Mouse (Mus musculus): Measurements from ENCODE around the gene Rps6kb2. TPM values are rescaled to one million over a fixed set of nuclear protein-coding genes. Genes with fewer than 3 reads are reported as not detected.

The Rps6kb2 gene
- total RNA-seq (2021), result 10 to 100 TPM; 34.5 to 45.1 TPM

GRCm38 (mm10) chr19:4162646-4163542 lies at the start of gene Rps6kb2:
Rps6kb2 (minus strand) TSS chr19:4163354.
- DNase-seq, result peak; percentile 96 to 97

GRCm38 (mm10) chr19:4211891-4212588 lies 48.9 kb upstream of the Rps6kb2 start:
- DNase-seq, result no peak

GRCm38 (mm10) chr19:4208563-4208962 lies 45.4 kb upstream of the Rps6kb2 start:
- DNase-seq, result no peak

DNA sequence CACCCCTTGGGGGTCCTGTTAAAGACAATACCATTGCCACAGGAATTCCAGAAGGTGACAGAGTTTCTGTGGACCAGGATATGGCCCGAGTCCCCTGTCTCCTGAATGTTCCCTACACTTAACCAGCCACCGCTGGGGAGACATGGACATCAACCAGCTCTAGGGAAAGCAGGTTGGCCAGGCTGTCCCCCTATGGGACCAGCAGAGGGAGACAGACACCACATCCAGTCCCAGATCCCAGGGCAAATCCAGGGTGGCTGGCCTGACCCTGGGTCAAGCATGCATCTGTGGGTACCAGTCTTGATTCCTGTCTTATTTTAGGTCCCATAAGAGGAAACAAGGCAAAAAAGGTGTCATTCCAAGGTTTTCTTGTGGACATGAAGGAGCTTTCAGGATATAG lies 43.8 kb upstream of the Rps6kb2 start:
- peak; percentile 47 to 69 for DNase-seq

DNA sequence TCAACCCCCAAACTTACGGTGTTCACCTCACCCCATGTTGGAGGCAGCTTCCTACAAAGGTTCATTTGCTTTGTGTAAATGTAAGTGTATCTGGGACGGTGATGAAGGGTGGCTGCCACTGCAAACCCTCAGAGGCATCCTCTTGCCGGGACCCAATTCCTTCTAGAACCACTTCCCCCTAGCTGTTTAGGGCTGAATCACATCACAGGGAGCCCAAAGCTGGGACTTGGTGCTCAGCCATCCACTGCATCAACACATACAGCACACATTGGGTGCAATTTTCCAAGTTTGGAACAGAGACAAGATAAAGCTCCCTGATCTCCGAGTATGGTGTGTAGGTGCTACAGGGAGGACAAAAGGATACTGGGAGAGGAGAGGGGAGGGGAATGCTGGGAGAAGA lies 41.7 kb upstream of the Rps6kb2 start:
- no peak for DNase-seq

DNA sequence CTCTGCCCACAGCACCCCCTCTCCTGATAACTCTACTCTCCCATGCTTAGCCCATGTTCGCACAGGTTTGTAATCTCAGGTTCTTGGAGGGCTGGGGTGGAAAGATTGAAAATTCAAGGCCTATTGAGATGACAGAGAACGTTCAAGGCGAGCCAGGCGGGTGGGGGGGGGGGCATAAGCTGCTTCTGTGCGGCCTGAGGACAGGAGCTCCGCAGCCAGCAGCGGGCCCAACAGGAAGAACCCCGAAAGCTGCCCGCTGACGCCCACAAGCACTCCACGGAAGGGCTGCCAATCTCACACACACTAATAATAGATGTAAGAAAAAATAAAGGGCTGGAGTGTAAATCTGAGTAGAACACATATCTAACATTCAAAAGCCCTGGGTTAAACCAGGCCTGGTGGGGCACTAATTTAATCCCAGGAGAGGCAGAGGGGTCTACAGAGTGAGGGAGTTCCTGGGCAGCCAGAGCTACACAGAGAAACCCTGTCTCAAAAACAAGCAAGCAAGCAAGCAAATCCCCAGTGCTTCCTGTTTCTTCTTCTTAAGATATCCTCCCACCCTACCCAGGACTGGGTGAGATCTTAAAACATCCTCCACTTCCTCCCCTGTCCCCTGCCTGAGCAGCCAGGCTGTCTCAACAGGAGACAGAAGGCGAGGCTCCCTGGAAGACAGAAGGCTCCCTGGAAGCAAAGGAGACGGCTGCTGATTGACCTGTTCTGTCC lies 40.6 kb upstream of the Rps6kb2 start:
- no peak for DNase-seq

DNA sequence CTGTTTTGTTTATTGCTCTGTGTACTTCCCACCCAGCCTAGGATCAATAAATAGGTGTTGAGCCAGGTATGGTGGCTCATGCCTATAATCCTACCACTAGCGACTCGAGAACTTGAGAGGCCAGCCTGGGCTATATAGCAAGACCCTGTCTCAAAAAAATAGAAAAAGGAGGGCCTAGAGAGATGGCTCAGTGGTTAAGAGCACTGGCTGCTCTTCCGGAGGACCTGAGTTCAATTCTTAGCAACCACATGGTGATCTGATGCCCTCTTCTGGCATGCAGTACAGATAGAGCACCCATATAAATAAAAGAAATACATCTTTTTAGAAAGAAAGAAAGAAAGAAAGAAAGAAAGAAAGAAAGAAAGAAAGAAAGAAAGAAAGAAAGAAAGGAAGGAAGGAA lies 40.0 kb upstream of the Rps6kb2 start:
- no peak for DNase-seq

GRCm38 (mm10) chr19:4202149-4202548 lies 39.0 kb upstream of the Rps6kb2 start:
- no peak for DNase-seq

DNA sequence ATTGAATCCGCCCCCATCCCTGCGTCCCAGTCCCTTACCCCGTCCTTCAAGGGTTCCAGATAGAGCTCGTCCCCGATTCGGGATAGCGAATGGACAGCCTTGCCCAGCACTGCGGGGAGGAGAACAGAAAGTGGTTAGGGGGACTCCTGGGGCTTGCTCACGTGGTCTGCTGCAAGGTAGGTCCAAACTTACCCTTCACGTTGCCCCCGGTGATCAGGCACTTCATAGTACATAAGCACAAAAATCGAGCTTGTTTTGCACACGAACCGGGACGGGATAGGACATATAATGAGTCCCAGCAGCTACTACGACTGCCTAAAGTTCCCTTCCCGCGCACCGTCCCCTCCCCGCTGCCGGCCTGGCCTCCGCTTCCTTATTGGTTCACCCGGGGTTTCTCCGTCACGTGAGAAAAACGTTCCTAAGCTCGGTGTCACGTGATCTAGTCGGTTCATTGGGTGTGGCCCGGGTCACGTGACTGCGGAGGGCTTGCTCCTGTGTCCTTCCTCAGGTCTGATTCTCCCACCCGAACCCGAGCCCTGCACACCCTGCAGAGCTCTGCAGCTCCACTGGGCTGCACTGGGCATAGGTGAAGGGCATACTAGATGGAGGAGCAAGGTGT lies 38.2 kb upstream of the Rps6kb2 start, which contains the start of gene Rad9a:
TSS of gene Rad9a (minus strand) at position 372 of the 619 bp plus-strand sequence.
- DNase-seq, result peak; percentile 90

- no peak for DNase-seq
These were observed 34.0 kb upstream of the Rps6kb2 start for GRCm38 (mm10) chr19:4197180-4197579.

DNA sequence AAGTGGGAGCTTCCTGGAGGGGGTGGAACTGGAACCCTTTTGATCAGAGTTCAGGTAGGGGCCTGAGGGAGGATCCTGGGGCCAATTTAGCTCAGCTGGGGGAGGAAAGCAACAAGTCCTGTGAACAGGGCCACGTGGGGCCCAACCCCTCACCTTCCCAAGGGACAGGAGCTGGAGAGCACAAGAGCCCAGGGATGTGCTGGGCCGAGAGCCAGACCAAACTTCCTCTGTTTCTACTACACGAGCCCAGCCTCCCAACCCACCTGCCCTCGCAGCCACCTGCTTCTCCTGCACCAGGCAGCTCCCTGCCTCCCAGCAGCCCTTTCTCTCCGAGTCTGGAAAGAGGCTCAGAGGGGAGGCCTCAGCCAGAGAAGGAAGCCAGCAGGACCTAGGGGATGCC lies 33.4 kb upstream of the Rps6kb2 start:
- no peak for DNase-seq

- no peak for DNase-seq
These were observed 32.9 kb upstream of the Rps6kb2 start for GRCm38 (mm10) chr19:4196048-4196447.

DNA sequence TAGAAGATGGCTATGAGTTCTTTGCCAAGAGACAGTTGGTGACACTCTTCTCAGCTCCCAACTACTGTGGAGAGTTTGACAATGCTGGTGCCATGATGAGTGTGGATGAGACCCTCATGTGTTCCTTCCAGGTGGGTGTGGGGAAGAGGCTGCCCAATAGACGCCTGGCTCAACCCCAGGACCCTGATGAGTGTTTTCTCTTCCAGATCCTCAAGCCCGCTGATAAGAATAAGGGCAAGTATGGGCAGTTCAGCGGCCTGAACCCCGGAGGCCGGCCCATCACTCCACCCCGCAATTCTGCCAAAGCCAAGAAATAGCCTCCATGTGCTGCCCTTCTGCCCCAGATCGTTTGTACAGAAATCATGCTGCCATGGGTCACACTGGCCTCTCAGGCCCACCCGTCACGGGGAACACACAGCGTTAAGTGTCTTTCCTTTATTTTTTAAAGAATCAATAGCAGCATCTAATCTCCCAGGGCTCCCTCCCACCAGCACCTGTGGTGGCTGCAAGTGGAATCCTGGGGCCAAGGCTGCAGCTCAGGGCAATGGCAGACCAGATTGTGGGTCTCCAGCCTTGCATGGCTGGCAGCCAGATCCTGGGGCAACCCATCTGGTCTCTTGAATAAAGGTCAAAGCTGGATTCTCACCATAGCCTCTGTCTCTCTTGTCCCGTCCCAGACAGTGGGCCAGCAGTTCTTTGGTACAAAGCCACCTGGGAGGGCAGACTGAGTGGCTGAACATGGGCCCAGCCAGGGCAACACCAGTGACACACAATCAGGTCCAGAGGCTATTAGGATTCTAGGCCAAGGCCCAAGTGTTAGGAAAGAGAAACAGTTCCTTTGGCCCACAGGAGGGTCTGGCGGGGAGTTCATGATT lies 31.9 kb upstream of the Rps6kb2 start:
- DNase-seq, result no peak

GRCm38 (mm10) chr19:4194021-4194724 lies 31.0 kb upstream of the Rps6kb2 start:
- no peak for DNase-seq

GRCm38 (mm10) chr19:4193129-4193528 lies 30.0 kb upstream of the Rps6kb2 start:
- DNase-seq, result no peak

GRCm38 (mm10) chr19:4192251-4192985 lies 29.3 kb upstream of the Rps6kb2 start:
- no peak for DNase-seq

GRCm38 (mm10) chr19:4191528-4192250 lies 28.5 kb upstream of the Rps6kb2 start, which contains the start of gene Ppp1ca:
Ppp1ca (plus strand) TSS chr19:4192065.
- peak; percentile 91 for DNase-seq

DNA sequence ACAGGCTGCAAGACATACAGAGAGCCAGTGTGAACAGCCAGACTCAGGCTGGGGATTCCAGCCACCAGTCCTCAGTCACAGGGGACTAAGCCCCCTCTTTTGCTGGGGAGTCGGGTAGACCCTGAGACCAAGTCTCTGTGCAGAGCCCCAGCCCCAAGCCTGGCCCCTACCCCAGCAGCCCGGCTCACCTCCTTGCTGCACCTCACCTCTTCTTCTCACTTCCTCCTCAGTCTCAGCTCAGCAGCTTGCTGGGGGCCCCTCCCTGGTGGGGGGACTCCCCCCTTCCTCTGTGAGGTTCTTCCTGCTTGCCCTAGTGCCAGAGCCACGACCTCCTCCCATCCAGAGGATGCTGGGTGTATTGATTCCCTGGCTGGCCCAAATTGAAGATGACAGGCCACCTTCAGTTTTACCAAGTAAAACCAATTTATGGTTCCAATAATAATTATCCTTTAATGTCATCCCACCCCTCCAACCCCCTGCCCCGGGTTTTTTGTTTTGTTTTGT lies 27.7 kb upstream of the Rps6kb2 start, which contains the start of gene Tbc1d10c:
TSS of gene Tbc1d10c (minus strand) at position 454 of the 504 bp plus-strand sequence.
- DNase-seq, result no peak

Data from layer of hippocampus, postnatal 36 days (tissue).